Mouse (Mus musculus) thymus, adult 2 months (tissue): ENCODE results near the gene Hoxa5. TPM values are rescaled to one million over a fixed set of nuclear protein-coding genes. Genes with fewer than 3 reads are reported as not detected.

ENCODE experiments used
- DNase-seq: peaks from one replicate; pipeline ENCODE4 v3.0.0; 2021
- H3K27ac ChIP-seq: fragments of 200-500 bp; 2 replicates; pipeline ENCODE4 v1.5.1; 2012; ENCODE audit warnings: low read length, control low read depth; ENCODE audit not compliant: control insufficient read depth, insufficient read depth
- H3K27me3 ChIP-seq: fragments of 200-500 bp; 2 replicates; pipeline ENCODE4 v1.6.1; 2012; ENCODE audit warnings: mild to moderate bottlenecking, low read length, moderate library complexity, mixed read lengths; ENCODE audit not compliant: control insufficient read depth, insufficient read depth
- H3K36me3 ChIP-seq: fragments of 200-500 bp; 2 replicates; pipeline ENCODE4 v1.6.1; 2012; ENCODE audit warnings: mild to moderate bottlenecking, low read length, moderate library complexity; ENCODE audit not compliant: control insufficient read depth, insufficient read depth
- H3K4me1 ChIP-seq: fragments of 200-500 bp; replicated peaks from 2 replicates; pipeline ENCODE4 v1.6.1; 2012; ENCODE audit warnings: low read length; ENCODE audit not compliant: control insufficient read depth, insufficient read depth
- H3K4me3 ChIP-seq: fragments of 200-500 bp; 2 replicates; pipeline ENCODE4 v1.5.1; 2012; ENCODE audit warnings: mild to moderate bottlenecking, low read length, control low read depth, moderate library complexity; ENCODE audit not compliant: control insufficient read depth, insufficient read depth
- CTCF ChIP-seq: fragments of 200-500 bp; IDR thresholded peaks from 2 replicates; pipeline ENCODE4 v1.5.1; 2012; ENCODE audit warnings: mild to moderate bottlenecking, control low read depth, low read length, moderate library complexity, borderline replicate concordance; ENCODE audit not compliant: control insufficient read depth, poor library complexity, insufficient read depth; ENCODE audit errors: extremely low read depth
- POLR2A ChIP-seq: fragments of 200-500 bp; IDR thresholded peaks from 2 replicates; pipeline ENCODE4 v1.6.1; 2012; ENCODE audit warnings: mild to moderate bottlenecking, low read length, control low read depth, moderate library complexity; ENCODE audit not compliant: control insufficient read depth, poor library complexity, insufficient read depth; ENCODE audit errors: extremely low read depth
- WGBS: fragments of 180-500 bp; shearing (Covaris S2); methylation state at CpG from one replicate; pipeline ENCODE4 v1.1.7; 2018; 5-methylcytosine and 5-hydroxymethylcytosine counted together
- polyA plus RNA-seq: library from polyadenylated mRNA; depleted of rRNA; stranded (reverse); fragments of >200 nt; gene quantifications from 2 replicates; pipeline ENCODE4 v1.2.3, GENCODE M21; 2012

Hoxa5 gene
- polyA plus RNA-seq, 1 experiment, result 1.1 TPM

- peak within 1 kb of the TSS; percentile 44 for H3K4me3 ChIP-seq
- H3K27ac ChIP-seq, result peak within 1 kb of the TSS; percentile 10; the same call in 1 of the 2 replicates
- H3K27me3 ChIP-seq, result peaks cover 22% of the 10 kb centered on the region; the same call in 1 of the 2 replicates
- 4% methylated on average over 38 of the region's 38 CpGs for WGBS
- no peak for TF ChIP-seq CTCF
- no peak for TF ChIP-seq POLR2A
- H3K36me3 ChIP-seq, result no peaks in the 10 kb centered on the region
- H3K4me1 ChIP-seq, result peaks cover 27% of the 10 kb centered on the region
- DNase-seq, result no peak
Observed at GRCm38 (mm10) chr6:52213119-52213986, 9.0 kb upstream of the Hoxa5 start, which contains the start of the genes Hoxa3 and Gm28308. Gene Hoxa3, minus strand, starts transcription at chr6:52213336. Gene Gm28308, minus strand, starts transcription at chr6:52213339.

GRCm38 (mm10) chr6:52212556-52213118 lies 8.2 kb upstream of the Hoxa5 start:
- H3K4me3 ChIP-seq, result peak overlapping the region; percentile 44
- under 1% methylated on average over 22 of the region's 22 CpGs for WGBS
- H3K27ac ChIP-seq, result peak overlapping the region; percentile 10; the same call in 1 of the 2 replicates
- H3K36me3 ChIP-seq, result no peaks in the 10 kb centered on the region
- H3K4me1 ChIP-seq, result peaks cover 25% of the 10 kb centered on the region
- DNase-seq, result no peak
- TF ChIP-seq CTCF (no peak), POLR2A (no peak)
- peaks cover 18% of the 10 kb centered on the region; the same call in 1 of the 2 replicates for H3K27me3 ChIP-seq

GRCm38 (mm10) chr6:52211961-52212360 lies 7.6 kb upstream of the Hoxa5 start:
- Histone ChIP-seq H3K27ac (no peak overlapping the region), H3K4me1 (peaks cover 20% of the 10 kb centered on the region), H3K4me3 (peak overlapping the region; percentile 44), H3K36me3 (no peaks in the 10 kb centered on the region), H3K27me3 (peaks cover 17% of the 10 kb centered on the region; the same call in 1 of the 2 replicates)
- TF ChIP-seq CTCF (no peak), POLR2A (no peak)
- 0% methylated on average over 13 of the region's 13 CpGs for WGBS
- no peak for DNase-seq

DNA sequence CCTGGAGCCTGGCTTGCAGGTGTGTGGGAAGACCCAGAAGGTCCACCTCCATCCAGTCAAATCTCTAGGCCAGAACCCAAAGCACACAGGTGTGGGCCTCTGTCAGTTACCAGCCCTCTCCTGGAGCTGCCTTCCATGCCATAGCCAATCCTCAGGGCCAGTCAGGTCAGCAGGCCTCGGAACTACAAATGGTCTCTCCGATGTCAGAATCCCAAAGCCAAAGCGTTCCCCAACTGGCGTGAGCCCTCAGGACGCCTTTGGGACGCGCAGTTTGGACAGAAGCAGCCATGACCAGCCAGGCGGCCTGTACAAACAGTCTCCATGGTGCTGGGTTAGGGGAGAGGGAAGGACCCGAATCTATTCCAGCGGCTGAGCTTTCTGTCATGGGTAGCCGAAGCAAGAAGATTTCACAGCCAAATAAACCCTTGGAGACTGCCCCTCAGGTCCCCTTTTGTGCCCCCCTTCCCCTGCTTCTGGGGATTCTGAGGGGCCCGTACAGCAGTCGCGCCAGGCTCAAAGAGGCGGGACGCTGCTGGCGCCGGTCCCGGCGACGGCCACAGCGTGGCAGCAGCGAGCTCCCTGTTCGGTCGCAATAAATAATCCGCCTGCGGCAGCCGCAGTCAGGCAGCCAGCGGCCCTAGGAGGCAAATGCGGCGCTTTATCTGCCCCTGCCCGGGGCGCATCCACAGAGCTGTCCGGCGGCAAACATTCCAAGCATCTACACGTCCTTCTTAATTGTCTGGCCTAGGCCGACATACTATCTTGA lies 7.0 kb upstream of the Hoxa5 start:
- H3K4me3 ChIP-seq, result peak overlapping the region; percentile 44
- H3K27ac ChIP-seq, result no peak overlapping the region
- WGBS, result 4% methylated on average over 37 of the region's 37 CpGs
- H3K4me1 ChIP-seq, result peaks cover 18% of the 10 kb centered on the region
- peaks cover 15% of the 10 kb centered on the region; the same call in 1 of the 2 replicates for H3K27me3 ChIP-seq
- no peaks in the 10 kb centered on the region for H3K36me3 ChIP-seq
- peak; percentile 79 for DNase-seq
- TF ChIP-seq POLR2A (no peak), CTCF (peak; percentile 82; the same call in 1 of the 2 replicates)

DNA sequence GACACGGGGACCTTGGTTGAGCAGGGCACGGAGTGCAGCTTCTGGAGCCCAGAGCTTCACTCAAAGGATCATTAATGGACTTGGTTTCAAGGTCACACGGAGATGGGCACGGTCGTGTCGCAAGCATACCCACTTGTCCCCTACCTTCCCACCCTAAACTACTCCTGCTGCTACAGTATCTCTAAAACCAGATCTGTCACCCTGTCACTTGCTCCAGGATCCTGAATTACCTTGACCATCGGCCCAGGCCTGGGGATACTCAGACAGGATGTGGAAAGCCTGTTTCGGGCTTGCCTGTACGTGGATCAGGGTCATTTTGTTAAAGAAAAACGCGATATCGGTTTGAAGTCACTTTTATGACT lies 5.3 kb upstream of the Hoxa5 start:
- 71% methylated on average over 12 of the region's 12 CpGs for WGBS
- peaks cover 18% of the 10 kb centered on the region for H3K4me1 ChIP-seq
- DNase-seq, result no peak
- no peak overlapping the region for H3K4me3 ChIP-seq
- H3K27me3 ChIP-seq, result peaks cover 13% of the 10 kb centered on the region; the same call in 1 of the 2 replicates
- TF ChIP-seq POLR2A (no peak), CTCF (no peak)
- no peaks in the 10 kb centered on the region for H3K36me3 ChIP-seq
- no peak overlapping the region for H3K27ac ChIP-seq
